29 mouse cellular contexts compared by ENCODE assay signal in the genomic region with DNA sequence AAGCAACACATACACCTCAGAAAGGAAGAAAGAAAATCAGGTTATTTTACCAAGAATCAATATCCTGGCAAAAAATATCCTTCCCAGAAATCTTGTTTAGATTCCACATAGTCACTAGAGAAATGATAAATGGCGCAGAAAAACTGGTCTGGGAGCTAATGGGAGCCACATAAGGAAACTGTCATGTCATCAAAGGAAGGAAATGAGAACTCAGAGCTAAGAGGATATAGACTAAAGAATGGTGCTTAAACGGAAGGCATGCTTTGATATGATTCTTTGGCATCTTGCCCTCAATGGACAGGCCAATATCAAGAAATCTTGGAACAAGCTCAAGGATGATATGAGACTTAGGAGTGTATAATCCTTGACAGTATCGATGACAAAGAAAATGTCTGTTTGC.
DNase-seq lines count a peak whose midpoint lies in the region; ATAC-seq and TF ChIP-seq lines count a peak whose summit lies in the region.
"Had no signal": no experiment of that assay in that cellular context is flagged by ENCODE, and none has a peak within 500 bp of the region (broad histone marks: within the 10 kb centered on the region; RNA-seq: fewer than 3 reads in every experiment).

No protein-coding gene starts in this region.

- no peak overlapping the region for H3K9ac ChIP-seq in kidney, embryonic 15.5 days
- no peak overlapping the region for H3K9ac ChIP-seq in lung, embryonic 14.5 days
- H3K9ac ChIP-seq: embryonic facial prominence, embryonic 13.5 days; forebrain, embryonic 12.5 days; forebrain, embryonic 15.5 days; heart, embryonic 12.5 days; heart, embryonic 15.5 days; hindbrain, embryonic 13.5 days had no signal

- 63% methylated on average over 3 of the region's 3 CpGs for WGBS in kidney, embryonic 15.5 days
- 32% methylated on average over 3 of the region's 3 CpGs for WGBS in lung, embryonic 14.5 days
- WGBS in lung, adult 2 months: 32% methylated on average over 3 of the region's 3 CpGs

- no peak for TF ChIP-seq CTCF in lung, embryonic 14.5 days (IDR thresholded peaks at IDR 0.05; ENCODE audit: low read depth)
- no peak for TF ChIP-seq CTCF in lung, adult 2 months (IDR thresholded peaks at IDR 0.05; ENCODE audit: insufficient read depth, low read length)

- H3K27ac ChIP-seq in kidney, embryonic 15.5 days: peak overlapping the region; percentile 78
- H3K27ac ChIP-seq in lung, embryonic 14.5 days (ENCODE audit: low read depth): no peak overlapping the region
- H3K27ac ChIP-seq: embryonic facial prominence, embryonic 13.5 days; forebrain, embryonic 12.5 days; forebrain, embryonic 15.5 days; heart, embryonic 15.5 days; hindbrain, embryonic 10.5 days; hindbrain, embryonic 13.5 days had no signal

- no peaks in the 10 kb centered on the region for H3K36me3 ChIP-seq in kidney, embryonic 15.5 days
- no peaks in the 10 kb centered on the region for H3K36me3 ChIP-seq in lung, embryonic 14.5 days (ENCODE audit: insufficient read depth)
- H3K36me3 ChIP-seq: embryonic facial prominence, embryonic 10.5 days; embryonic facial prominence, embryonic 13.5 days; forebrain, embryonic 12.5 days; forebrain, embryonic 15.5 days; heart, embryonic 12.5 days; heart, embryonic 15.5 days; hindbrain, embryonic 10.5 days; hindbrain, embryonic 13.5 days had no signal

- peaks cover 13% of the 10 kb centered on the region for H3K4me1 ChIP-seq in kidney, embryonic 15.5 days
- H3K4me1 ChIP-seq in lung, embryonic 14.5 days (ENCODE audit: insufficient read depth): 0 out of 2 replicates have a peak, but pooled peaks cover 2% of the 10 kb centered on the region
- H3K4me1 ChIP-seq in lung, adult 2 months (ENCODE audit: control insufficient read depth, insufficient read depth, low read length): peaks cover 2% of the 10 kb centered on the region; the same call in 1 of the 2 replicates
- H3K4me1 ChIP-seq: forebrain, embryonic 12.5 days; forebrain, embryonic 15.5 days; heart, embryonic 15.5 days had no signal

- TF ChIP-seq POLR2A in lung, adult 2 months (IDR thresholded peaks at IDR 0.05; ENCODE audit: borderline replicate concordance, extremely low read depth, low read depth, low read length): no peak

- DNase-seq in kidney, adult 9 months: no peak
- peak; percentile 71 for DNase-seq in lung, embryonic 14.5 days
- DNase-seq in lung, adult 2 months: no peak
- peak; percentile 5 for DNase-seq in 416B (ENCODE audit: low read depth)
- DNase-seq in lung, postnatal 10 days: peak; percentile 11
- DNase-seq in thymus, postnatal 14 days: no peak
- no peak for DNase-seq in adipocyte (ENCODE audit: low spot score)
- DNase-seq: adrenal gland, adult 8-10 months; adrenal gland, postnatal 25 days; cerebellum, adult 11-12 months; cerebellum, adult 8-10 months; cerebellum, postnatal 10 days; cerebellum, postnatal 36 days; embryo, embryonic 11 days; gastrocnemius, postnatal 25 days; heart, adult 18-20 months; heart, postnatal 10 days; heart, postnatal 36 days had no signal

- H3K9me3 ChIP-seq in kidney, embryonic 15.5 days (replicated peaks): no peaks in the 10 kb centered on the region
- H3K9me3 ChIP-seq in lung, embryonic 14.5 days (ENCODE audit: low read depth, low read length): no peaks in the 10 kb centered on the region
- H3K9me3 ChIP-seq: embryonic facial prominence, embryonic 10.5 days; embryonic facial prominence, embryonic 13.5 days; forebrain, embryonic 15.5 days; heart, embryonic 12.5 days; heart, embryonic 15.5 days; hindbrain, embryonic 10.5 days; hindbrain, embryonic 13.5 days had no signal

- H3K4me3 ChIP-seq in kidney, embryonic 15.5 days (replicated peaks): no peak overlapping the region
- H3K4me3 ChIP-seq in lung, embryonic 14.5 days (ENCODE audit: low read depth, low read length): no peak overlapping the region
- no peak overlapping the region for H3K4me3 ChIP-seq in lung, adult 2 months (replicated peaks; ENCODE audit: extremely low read depth, low read depth, low read length)
- H3K4me3 ChIP-seq: embryonic facial prominence, embryonic 10.5 days; embryonic facial prominence, embryonic 13.5 days; erythroblast, embryonic 14.5 days; forebrain, embryonic 12.5 days; forebrain, embryonic 15.5 days; heart, embryonic 12.5 days; heart, embryonic 15.5 days; hindbrain, embryonic 10.5 days; hindbrain, embryonic 13.5 days had no signal

- no peaks in the 10 kb centered on the region for H3K27me3 ChIP-seq in kidney, embryonic 15.5 days
- H3K27me3 ChIP-seq in lung, embryonic 14.5 days (ENCODE audit: insufficient read depth, low read length): no peaks in the 10 kb centered on the region
- H3K27me3 ChIP-seq: embryonic facial prominence, embryonic 13.5 days; forebrain, embryonic 12.5 days; forebrain, embryonic 15.5 days; heart, embryonic 12.5 days; heart, embryonic 15.5 days; hindbrain, embryonic 13.5 days had no signal

- ATAC-seq in kidney, embryonic 15.5 days (replicated peaks; ENCODE audit: low FRiP score): no peak
- no peak for ATAC-seq in lung, embryonic 14.5 days (ENCODE audit: insufficient read depth)
- ATAC-seq: CD4-positive, CD25-positive, alpha-beta regulatory T cell, adult 4 months; forebrain, embryonic 15.5 days had no signal

- no peak overlapping the region for H3K4me2 ChIP-seq in kidney, embryonic 15.5 days
- H3K4me2 ChIP-seq in lung, embryonic 14.5 days: no peak overlapping the region
- H3K4me2 ChIP-seq: embryonic facial prominence, embryonic 13.5 days; forebrain, embryonic 12.5 days; forebrain, embryonic 15.5 days; heart, embryonic 12.5 days; heart, embryonic 15.5 days; hindbrain, embryonic 13.5 days had no signal

Comparison
In these comparisons a context has a peak if more than half of its experiments do, and no peak if none do; other contexts are left out.
1. DNase-seq: peak in lung, embryonic 14.5 days (single experiment), 416B (single experiment) and lung, postnatal 10 days (single experiment); none in kidney, adult 9 months (single experiment), lung, adult 2 months (single experiment), thymus, postnatal 14 days (single experiment) and adipocyte (single experiment).